Mouse (Mus musculus) liver, embryonic 15.5 days (tissue): ENCODE results near the gene BC048679. TPM values are rescaled to one million over a fixed set of nuclear protein-coding genes. Genes with fewer than 3 reads are reported as not detected.

Source experiments
- ATAC-seq: fragments of 200-750 bp; cut with Nextera tagmentation; 2 replicates; pipeline ENCODE4 v1.8.0; 2017; ENCODE audit warnings: moderate number of reproducible peaks, mild to moderate bottlenecking, moderate library complexity; ENCODE audit not compliant: insufficient read depth
- H3K27ac ChIP-seq: fragments of 300-500 bp; sonication (generic); replicated peaks from 2 replicates; pipeline ENCODE4 v1.5.1; 2015; ENCODE audit warnings: mild to moderate bottlenecking, inconsistent platforms
- H3K27me3 ChIP-seq: fragments of 300-500 bp; sonication (generic); 2 replicates; pipeline ENCODE4 v1.6.1; 2015; ENCODE audit warnings: mild to moderate bottlenecking, inconsistent platforms
- H3K36me3 ChIP-seq: fragments of 300-500 bp; sonication (generic); replicated peaks from 2 replicates; pipeline ENCODE4 v1.6.1; 2015; ENCODE audit warnings: moderate library complexity, mild to moderate bottlenecking, inconsistent platforms
- H3K4me1 ChIP-seq: fragments of 300-500 bp; sonication (generic); replicated peaks from 2 replicates; pipeline ENCODE4 v1.6.1; 2015; ENCODE audit warnings: inconsistent platforms
- H3K4me2 ChIP-seq: fragments of 300-500 bp; sonication (generic); 2 replicates; pipeline ENCODE4 v1.6.1; 2015; ENCODE audit warnings: moderate library complexity, mild to moderate bottlenecking, inconsistent platforms
- H3K4me3 ChIP-seq: fragments of 300-500 bp; sonication (generic); replicated peaks from 2 replicates; pipeline ENCODE4 v1.5.1; 2015; ENCODE audit warnings: mild to moderate bottlenecking, inconsistent platforms
- H3K9ac ChIP-seq: fragments of 300-500 bp; sonication (generic); 2 replicates; pipeline ENCODE4 v1.6.1; 2015; ENCODE audit warnings: moderate library complexity, mild to moderate bottlenecking, inconsistent platforms
- H3K9me3 ChIP-seq: fragments of 300-500 bp; sonication (generic); replicated peaks from 2 replicates; pipeline ENCODE4 v1.6.1; 2016; ENCODE audit warnings: inconsistent platforms
- WGBS: fragments of 180-500 bp; shearing (Covaris S2); methylation state at CpG from one replicate; pipeline ENCODE4 v1.1.7; 2015; ENCODE audit warnings: mixed read lengths; ENCODE audit not compliant: insufficient replicate concordance; 5-methylcytosine and 5-hydroxymethylcytosine counted together
- microRNA counts: library from miRNA; unstranded; fragments of <30 nt; microRNA quantifications from one replicate; lab custom pipeline; 2016
- polyA plus RNA-seq: library from polyadenylated mRNA; unstranded; fragments of >200 nt; fragmentation: Nextera tagmentation; extraction: Ambion mirVana; gene quantifications from 2 replicates; pipeline ENCODE4 v1.2.1, GENCODE M21; 2015

Gene BC048679
- polyA plus RNA-seq, 1 experiment from 2014 or later: not detected

- ATAC-seq: no peak
- H3K27me3 ChIP-seq: peaks cover 20% of the 10 kb centered on the region
- H3K36me3 ChIP-seq: no peaks in the 10 kb centered on the region
- no peaks in the 10 kb centered on the region for H3K9me3 ChIP-seq
- H3K4me3 ChIP-seq: no peak overlapping the region
- no peak overlapping the region for H3K27ac ChIP-seq
- H3K9ac ChIP-seq: no peak overlapping the region
- no peaks in the 10 kb centered on the region for H3K4me1 ChIP-seq
- WGBS: 38% methylated on average over 3 of the region's 3 CpGs
- no peak overlapping the region for H3K4me2 ChIP-seq
Observed at GRCm38 (mm10) chr7:81475221-81475620, 22.9 kb downstream of the BC048679 start.

DNA sequence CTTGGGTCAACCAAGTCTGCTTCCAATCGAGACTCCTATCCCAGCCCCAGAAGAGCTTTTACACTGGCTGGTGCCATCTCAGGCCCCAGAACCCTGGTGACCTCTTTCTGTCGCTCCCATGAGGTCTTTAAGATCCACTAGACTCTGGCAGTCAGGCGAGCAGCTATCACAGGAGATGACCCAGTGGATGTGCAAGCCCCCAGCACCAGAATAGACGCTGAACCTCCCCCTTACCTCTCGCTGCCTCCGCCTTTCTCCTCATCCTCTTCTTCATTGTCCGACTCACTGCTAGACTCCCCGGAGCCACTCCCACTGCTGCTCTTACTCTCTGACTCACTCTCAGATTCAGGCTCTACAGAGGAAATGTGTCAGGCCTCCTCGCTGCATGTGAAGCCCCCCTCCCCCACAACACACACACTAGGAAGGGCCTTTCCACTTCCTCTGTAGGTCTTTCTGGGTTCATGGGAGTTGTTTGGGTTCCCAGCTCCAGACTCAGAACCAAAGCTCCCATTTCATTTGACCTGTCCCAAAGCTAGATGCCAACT lies 33.1 kb downstream of the BC048679 start:
- H3K9ac ChIP-seq: no peak overlapping the region
- no peaks in the 10 kb centered on the region for H3K9me3 ChIP-seq
- ATAC-seq: no peak
- no peaks in the 10 kb centered on the region for H3K36me3 ChIP-seq
- H3K4me1 ChIP-seq: no peaks in the 10 kb centered on the region
- no peaks in the 10 kb centered on the region; the same call in 1 of the 2 replicates for H3K27me3 ChIP-seq
- 46% methylated on average over 9 of the region's 9 CpGs for WGBS
- no peak overlapping the region for H3K4me3 ChIP-seq
- no peak overlapping the region for H3K27ac ChIP-seq
- H3K4me2 ChIP-seq: no peak overlapping the region

- 1% methylated on average over 4 of the region's 4 CpGs for WGBS
- H3K4me1 ChIP-seq: no peaks in the 10 kb centered on the region
Observed at GRCm38 (mm10) chr7:81464116-81464515, 34.0 kb downstream of the BC048679 start.

GRCm38 (mm10) chr7:81462815-81463214 lies 35.3 kb downstream of the BC048679 start:
- H3K9ac ChIP-seq: no peak overlapping the region
- ATAC-seq: no peak
- H3K4me3 ChIP-seq: no peak overlapping the region
- H3K27ac ChIP-seq: no peak overlapping the region
- no peaks in the 10 kb centered on the region for H3K9me3 ChIP-seq
- no peaks in the 10 kb centered on the region for H3K4me1 ChIP-seq
- H3K27me3 ChIP-seq: peaks cover 16% of the 10 kb centered on the region; the same call in 1 of the 2 replicates
- no peaks in the 10 kb centered on the region for H3K36me3 ChIP-seq
- H3K4me2 ChIP-seq: no peak overlapping the region
- 60% methylated on average over 3 of the region's 3 CpGs for WGBS

More at GRCm38 (mm10) chr7:81464116-81464515, 34.0 kb downstream of the BC048679 start:
- no peak for ATAC-seq
- no peaks in the 10 kb centered on the region for H3K9me3 ChIP-seq
- no peak overlapping the region for H3K27ac ChIP-seq
- no peak overlapping the region for H3K4me2 ChIP-seq
- no peak overlapping the region for H3K9ac ChIP-seq
- no peak overlapping the region for H3K4me3 ChIP-seq
- no peaks in the 10 kb centered on the region for H3K36me3 ChIP-seq
- peaks cover 5% of the 10 kb centered on the region; the same call in 1 of the 2 replicates for H3K27me3 ChIP-seq

- Histone ChIP-seq H3K27me3 (peaks cover 86% of the 10 kb centered on the region), H3K36me3 (no peaks in the 10 kb centered on the region), H3K4me3 (peak within 1 kb of the TSS; percentile 47), H3K9ac (no peak within 1 kb of the TSS), H3K4me2 (peak within 1 kb of the TSS; percentile 70), H3K27ac (no peak within 1 kb of the TSS), H3K9me3 (no peaks in the 10 kb centered on the region), H3K4me1 (peaks cover 15% of the 10 kb centered on the region)
- ATAC-seq: no peak
- WGBS: 3% methylated on average over 28 of the region's 28 CpGs
Observed at GRCm38 (mm10) chr7:81455155-81455651, 42.9 kb downstream of the BC048679 start, which contains the start of gene Cpeb1. Gene Cpeb1 (minus strand): TSS chr7:81455465.

DNA sequence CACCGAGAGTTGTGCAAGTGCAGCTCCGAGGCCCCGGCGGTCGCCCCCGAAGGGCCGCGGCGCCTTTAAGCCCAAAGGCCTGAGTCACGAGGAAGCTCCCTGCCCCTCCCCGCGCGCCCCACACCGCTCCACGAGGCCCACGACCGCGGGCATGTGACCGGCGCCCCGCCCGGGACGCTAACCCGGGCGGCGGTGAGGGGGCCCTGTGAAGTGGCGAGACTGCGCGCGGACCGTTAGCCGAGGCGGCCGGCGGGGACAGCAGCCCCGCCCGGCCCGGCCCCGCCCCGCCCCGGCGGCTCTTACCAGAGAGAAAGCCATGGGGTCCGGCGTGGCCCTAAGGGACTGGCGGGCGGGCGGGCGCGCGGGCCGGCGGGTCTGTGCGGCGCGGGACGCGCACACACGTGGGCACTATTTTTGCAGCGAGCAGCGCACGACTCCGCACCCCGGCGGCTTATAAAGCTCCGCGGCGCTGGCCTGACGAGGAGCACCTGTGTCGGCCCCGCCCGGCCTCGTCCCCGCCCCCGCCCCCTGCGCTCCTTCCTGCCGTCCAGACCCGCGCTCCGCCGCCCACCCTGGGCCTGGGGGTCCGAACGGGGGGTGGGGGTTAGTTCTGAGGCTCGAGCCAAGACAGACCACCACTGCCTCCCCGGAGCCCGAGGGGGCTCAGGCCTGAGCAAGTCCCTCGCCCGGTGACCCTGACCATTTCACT lies 43.6 kb downstream of the BC048679 start:
- Histone ChIP-seq H3K36me3 (no peaks in the 10 kb centered on the region), H3K4me1 (peaks cover 15% of the 10 kb centered on the region), H3K4me3 (peak overlapping the region; percentile 47), H3K27ac (no peak overlapping the region), H3K9ac (no peak overlapping the region), H3K9me3 (no peaks in the 10 kb centered on the region), H3K27me3 (peaks cover 90% of the 10 kb centered on the region), H3K4me2 (peak overlapping the region; percentile 70)
- no peak for ATAC-seq
- WGBS: under 1% methylated on average over 81 of the region's 87 CpGs

- Histone ChIP-seq H3K27me3 (peaks cover 83% of the 10 kb centered on the region), H3K4me3 (peak overlapping the region; percentile 47), H3K27ac (no peak overlapping the region), H3K36me3 (no peaks in the 10 kb centered on the region), H3K4me1 (peaks cover 15% of the 10 kb centered on the region), H3K9ac (no peak overlapping the region), H3K9me3 (no peaks in the 10 kb centered on the region), H3K4me2 (peak overlapping the region; percentile 70)
- ATAC-seq: no peak
- WGBS: 7% methylated on average over 78 of the region's 84 CpGs
Observed at GRCm38 (mm10) chr7:81453443-81454274, 44.4 kb downstream of the BC048679 start.

GRCm38 (mm10) chr7:81452971-81453441 lies 45.1 kb downstream of the BC048679 start:
- Histone ChIP-seq H3K4me3 (no peak overlapping the region), H3K4me1 (peaks cover 15% of the 10 kb centered on the region), H3K27me3 (peaks cover 81% of the 10 kb centered on the region), H3K4me2 (no peak overlapping the region), H3K9me3 (no peaks in the 10 kb centered on the region), H3K36me3 (no peaks in the 10 kb centered on the region), H3K27ac (no peak overlapping the region), H3K9ac (no peak overlapping the region)
- no peak for ATAC-seq
- WGBS: 7% methylated on average over 21 of the region's 21 CpGs

MicroRNAs within 50 kb of the gene (microRNA counts, 519-probe panel; counts per million panel counts)
- microRNA mmu-miR-1839-3p (lab: Ali Mortazavi, UCI) (not detected), microRNA mmu-miR-1839-5p (lab: Ali Mortazavi, UCI) (2,385 counts per million, percentile 40 among the panel's probes with 10 or more counts)

Other genes starting within 250 kb of the BC048679 start
- gene Rps17, start 153.0 kb downstream of the BC048679 start, polyA plus RNA-seq: 552 and 627 TPM in 2 replicates
- gene Cpeb1, start 42.8 kb downstream of the BC048679 start, polyA plus RNA-seq: 0.07 TPM in 1 of 2 replicates, not detected in the other
- 0.08 and 0.09 TPM in 2 replicates for gene Ap3b2, start 4.4 kb downstream of the BC048679 start, polyA plus RNA-seq
- 0.31 and 0.47 TPM in 2 replicates for gene Fsd2, start 68.7 kb upstream of the BC048679 start, polyA plus RNA-seq
- 4.9 and 5.2 TPM in 2 replicates for gene Whamm, start 73.0 kb upstream of the BC048679 start, polyA plus RNA-seq
- 3.9 and 4.8 TPM in 2 replicates for gene Homer2, start 209.2 kb upstream of the BC048679 start, polyA plus RNA-seq